Mouse (Mus musculus): ENCODE measurements around the gene Lrrc75b. TPM values are rescaled to one million over a fixed set of nuclear protein-coding genes. Genes with fewer than 3 reads are reported as not detected.
A peak's percentile ranks its signal among the peaks of the same experiment; 100 is the strongest.
"Not testable (repeated sequence)": the region's sequence is repeated elsewhere in the genome, so short reads cannot be mapped to it uniquely, and the experiment has no call there.

Gene Lrrc75b
- polyA plus RNA-seq, 1 experiment from 2014 or later: 2.7 TPM

DNA sequence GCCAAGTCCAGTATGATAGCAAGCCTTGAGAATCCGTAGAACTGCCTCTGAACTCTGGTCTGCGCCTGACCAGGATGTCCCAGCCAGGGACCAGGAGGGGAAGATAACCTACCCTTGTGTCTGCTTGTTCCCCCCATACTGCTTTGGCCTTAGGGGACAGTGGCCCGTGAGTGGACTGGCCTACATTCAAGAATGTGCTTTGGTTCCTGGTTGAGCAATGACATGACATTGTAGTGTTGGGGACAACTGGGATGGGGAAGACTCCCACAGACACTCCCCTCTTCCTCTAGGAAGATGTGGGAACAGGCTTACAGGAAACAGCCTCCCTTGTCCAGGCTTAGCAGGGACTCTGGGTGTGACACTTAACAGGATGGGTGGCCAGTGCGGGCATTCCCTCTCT, 27.7 kb upstream of the Lrrc75b start:
- Histone ChIP-seq H3K4me2 (replicated peaks) (no peak overlapping the region), H3K27ac (no peak overlapping the region), H3K36me3 (no peaks in the 10 kb centered on the region), H3K27me3 (replicated peaks) (no peaks in the 10 kb centered on the region; the same call in 1 of the 2 replicates), H3K9me3 (no peaks in the 10 kb centered on the region), H3K4me1 (replicated peaks) (peaks cover 27% of the 10 kb centered on the region), H3K4me3 (replicated peaks) (no peak overlapping the region), H3K9ac (no peak overlapping the region)
- no peak for ATAC-seq
- WGBS: 79% methylated on average over 4 of the region's 4 CpGs

- Histone ChIP-seq H3K4me2 (replicated peaks) (no peak overlapping the region), H3K9ac (no peak overlapping the region)
- WGBS: 88% methylated on average over 1 of the region's 1 CpGs
These were observed 26.4 kb upstream of the Lrrc75b start for GRCm38 (mm10) chr10:75586553-75586879.

DNA sequence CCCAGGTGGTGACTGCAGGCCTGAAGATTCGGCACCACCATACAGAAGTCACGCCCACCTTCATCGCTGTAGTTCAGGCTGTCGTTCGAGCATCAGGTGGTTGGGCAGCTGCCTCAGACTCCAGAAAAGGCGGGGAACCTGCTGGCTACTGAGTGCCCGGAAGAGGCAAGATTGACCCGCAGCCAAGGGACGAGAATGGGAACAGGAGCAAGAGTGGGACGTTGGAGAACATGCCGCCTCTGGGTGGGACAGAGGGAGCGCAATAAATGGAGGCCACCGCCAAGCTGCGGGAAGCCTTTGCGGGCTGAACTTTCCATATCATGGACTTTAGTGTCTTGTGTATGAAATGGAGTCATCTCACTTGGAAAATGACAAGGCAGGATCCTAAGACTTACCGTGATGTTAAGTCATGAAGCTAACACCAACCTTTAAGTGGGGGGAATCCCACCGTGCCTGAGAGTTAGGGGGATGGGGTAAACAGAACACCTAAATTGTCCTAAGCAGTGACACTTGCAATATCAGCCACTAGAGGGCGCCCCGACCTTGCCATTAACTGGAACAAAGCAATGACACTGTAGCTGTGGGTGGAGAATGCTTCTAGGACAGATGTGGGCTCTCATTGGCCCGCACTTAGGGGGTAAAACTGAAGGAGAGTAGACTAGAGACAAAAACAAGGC, 25.9 kb upstream of the Lrrc75b start:
- H3K27me3 ChIP-seq (replicated peaks): no peaks in the 10 kb centered on the region; the same call in 1 of the 2 replicates
- H3K9me3 ChIP-seq: no peaks in the 10 kb centered on the region
- peak; percentile 66 for ATAC-seq
- peaks cover 15% of the 10 kb centered on the region for H3K4me1 ChIP-seq (replicated peaks)
- WGBS: 18% methylated on average over 20 of the region's 20 CpGs
- no peak overlapping the region for H3K9ac ChIP-seq
- no peak overlapping the region for H3K4me3 ChIP-seq (replicated peaks)
- peak overlapping the region; percentile 43 for H3K4me2 ChIP-seq (replicated peaks)
- H3K27ac ChIP-seq: no peak overlapping the region
- H3K36me3 ChIP-seq: no peaks in the 10 kb centered on the region

More at GRCm38 (mm10) chr10:75586553-75586879, 26.4 kb upstream of the Lrrc75b start:
- H3K4me3 ChIP-seq (replicated peaks): no peak overlapping the region
- H3K4me1 ChIP-seq (replicated peaks): peaks cover 18% of the 10 kb centered on the region
- H3K27ac ChIP-seq: no peak overlapping the region
- H3K36me3 ChIP-seq: no peaks in the 10 kb centered on the region
- H3K27me3 ChIP-seq (replicated peaks): no peaks in the 10 kb centered on the region; the same call in 1 of the 2 replicates
- no peak for ATAC-seq
- no peaks in the 10 kb centered on the region for H3K9me3 ChIP-seq

DNA sequence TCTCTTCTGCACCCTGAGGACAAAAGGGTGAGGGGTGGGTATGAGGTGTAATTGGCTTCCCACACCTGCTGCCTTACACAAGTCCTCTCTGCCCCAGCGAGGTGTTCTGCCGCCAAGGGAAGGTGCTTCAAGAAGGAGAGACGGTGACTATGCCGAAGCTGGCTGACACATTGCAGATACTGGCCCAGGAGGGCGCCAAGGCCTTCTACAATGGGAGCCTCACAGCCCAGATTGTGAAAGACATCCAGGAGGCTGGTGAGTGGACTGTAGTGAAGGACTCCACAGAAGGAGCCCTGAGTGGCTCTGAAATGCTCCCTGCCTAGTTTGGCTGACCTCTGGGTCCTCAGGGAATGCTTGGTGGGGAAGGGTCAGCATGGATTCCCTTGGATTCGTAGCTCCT, 19.0 kb upstream of the Lrrc75b start:
- Histone ChIP-seq H3K4me3 (replicated peaks) (no peak overlapping the region), H3K4me2 (replicated peaks) (no peak overlapping the region), H3K9ac (no peak overlapping the region), H3K27ac (no peak overlapping the region), H3K9me3 (no peaks in the 10 kb centered on the region), H3K4me1 (replicated peaks) (no peaks in the 10 kb centered on the region), H3K27me3 (replicated peaks) (no peaks in the 10 kb centered on the region), H3K36me3 (no peaks in the 10 kb centered on the region)
- 81% methylated on average over 6 of the region's 6 CpGs for WGBS
- ATAC-seq: no peak

DNA sequence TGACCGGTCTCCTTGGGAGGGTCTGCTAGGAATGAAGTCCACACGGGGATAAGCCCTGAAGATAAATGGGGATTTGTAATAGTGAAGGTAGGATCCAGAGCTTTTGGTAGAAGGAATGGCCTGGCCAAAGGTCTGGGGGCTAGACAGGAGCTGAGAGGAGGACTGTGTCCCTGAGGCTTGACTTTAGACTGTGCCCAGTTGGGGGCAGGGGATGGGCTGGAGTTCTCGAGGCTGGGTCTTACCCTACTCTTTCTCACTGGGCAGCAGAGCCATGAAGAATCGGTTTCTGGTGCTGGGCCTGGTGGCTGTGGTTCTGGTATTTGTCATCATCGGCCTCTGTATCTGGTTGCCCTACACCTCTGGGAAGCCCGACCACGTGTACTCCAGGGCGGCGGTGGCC, 13.8 kb upstream of the Lrrc75b start:
- H3K9me3 ChIP-seq: no peaks in the 10 kb centered on the region
- no peak overlapping the region for H3K9ac ChIP-seq
- peaks cover 2% of the 10 kb centered on the region; the same call in 1 of the 2 replicates for H3K4me1 ChIP-seq (replicated peaks)
- H3K27ac ChIP-seq: no peak overlapping the region
- 86% methylated on average over 9 of the region's 9 CpGs for WGBS
- H3K36me3 ChIP-seq: no peaks in the 10 kb centered on the region
- no peak overlapping the region for H3K4me2 ChIP-seq (replicated peaks)
- no peaks in the 10 kb centered on the region for H3K27me3 ChIP-seq (replicated peaks)
- no peak overlapping the region for H3K4me3 ChIP-seq (replicated peaks)
- no peak for ATAC-seq

GRCm38 (mm10) chr10:75573181-75573580, 13.1 kb upstream of the Lrrc75b start:
- Histone ChIP-seq H3K36me3 (no peaks in the 10 kb centered on the region), H3K9me3 (no peaks in the 10 kb centered on the region), H3K27me3 (replicated peaks) (no peaks in the 10 kb centered on the region), H3K4me1 (replicated peaks) (peaks cover 9% of the 10 kb centered on the region; the same call in 1 of the 2 replicates), H3K4me2 (replicated peaks) (no peak overlapping the region), H3K9ac (no peak overlapping the region), H3K27ac (no peak overlapping the region), H3K4me3 (replicated peaks) (no peak overlapping the region)
- WGBS: 81% methylated on average over 10 of the region's 10 CpGs
- ATAC-seq: no peak

- 55% methylated on average over 9 of the region's 9 CpGs for WGBS
- no peak for ATAC-seq
- no peak overlapping the region for H3K9ac ChIP-seq
- peaks cover 10% of the 10 kb centered on the region; the same call in 1 of the 2 replicates for H3K4me1 ChIP-seq (replicated peaks)
- no peaks in the 10 kb centered on the region for H3K9me3 ChIP-seq
- H3K4me3 ChIP-seq (replicated peaks): no peak overlapping the region
- no peak overlapping the region for H3K4me2 ChIP-seq (replicated peaks)
- no peaks in the 10 kb centered on the region for H3K36me3 ChIP-seq
- H3K27ac ChIP-seq: no peak overlapping the region
- H3K27me3 ChIP-seq (replicated peaks): no peaks in the 10 kb centered on the region
These were observed 11.8 kb upstream of the Lrrc75b start for GRCm38 (mm10) chr10:75571937-75572336.

DNA sequence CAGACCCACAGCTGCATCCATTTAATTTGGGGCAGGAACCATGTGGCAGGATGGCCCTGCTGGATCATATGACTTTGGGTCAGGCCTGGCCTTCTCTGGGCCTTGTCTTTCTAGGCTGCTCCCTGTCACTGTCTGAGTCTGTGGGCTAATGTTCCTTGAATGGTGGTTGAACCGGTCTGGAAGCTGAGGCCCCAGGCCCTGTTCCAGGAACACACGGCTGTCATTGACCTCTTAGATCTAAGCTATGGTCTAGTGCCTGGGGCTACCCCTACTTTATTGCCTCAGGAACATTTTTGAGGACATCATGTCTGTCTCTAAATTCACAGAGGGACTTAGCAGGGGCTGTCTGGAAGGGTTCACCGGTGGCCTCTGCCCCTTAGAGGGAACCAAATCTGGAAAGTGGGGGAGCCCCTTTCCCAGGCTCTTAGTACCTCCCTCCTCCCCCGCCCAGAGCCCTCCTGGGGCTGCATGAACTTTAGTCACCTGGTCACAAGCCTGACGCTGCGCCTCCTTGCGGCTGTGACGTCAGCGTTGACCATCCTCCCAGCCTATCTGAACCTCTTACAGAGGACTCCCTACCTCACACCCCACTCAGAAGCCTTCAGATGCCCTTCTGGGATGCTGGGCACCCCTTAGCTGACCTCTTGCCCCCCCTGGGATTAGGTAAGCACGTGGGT, 11.0 kb upstream of the Lrrc75b start:
- H3K27me3 ChIP-seq (replicated peaks): no peaks in the 10 kb centered on the region
- no peak overlapping the region for H3K4me3 ChIP-seq (replicated peaks)
- peaks cover 10% of the 10 kb centered on the region; the same call in 1 of the 2 replicates for H3K4me1 ChIP-seq (replicated peaks)
- no peak overlapping the region for H3K9ac ChIP-seq
- no peaks in the 10 kb centered on the region for H3K9me3 ChIP-seq
- H3K4me2 ChIP-seq (replicated peaks): no peak overlapping the region
- H3K27ac ChIP-seq: no peak overlapping the region
- 34% methylated on average over 10 of the region's 10 CpGs for WGBS
- peak; percentile 14; the same call in 1 of the 2 replicates for ATAC-seq
- no peaks in the 10 kb centered on the region for H3K36me3 ChIP-seq

- H3K4me2 ChIP-seq (replicated peaks): peak overlapping the region; percentile 50
- H3K9ac ChIP-seq: no peak overlapping the region; the same call in 1 of the 2 replicates
- no peaks in the 10 kb centered on the region for H3K27me3 ChIP-seq (replicated peaks)
- peak overlapping the region; percentile 18 for H3K4me3 ChIP-seq (replicated peaks)
- peak; percentile 40 for ATAC-seq
- WGBS: 13% methylated on average over 4 of the region's 4 CpGs
- H3K27ac ChIP-seq: no peak overlapping the region
- H3K36me3 ChIP-seq: no peaks in the 10 kb centered on the region
- peaks cover 15% of the 10 kb centered on the region; the same call in 1 of the 2 replicates for H3K4me1 ChIP-seq (replicated peaks)
- no peaks in the 10 kb centered on the region for H3K9me3 ChIP-seq
These were observed 8.7 kb upstream of the Lrrc75b start for GRCm38 (mm10) chr10:75568851-75569250.

DNA sequence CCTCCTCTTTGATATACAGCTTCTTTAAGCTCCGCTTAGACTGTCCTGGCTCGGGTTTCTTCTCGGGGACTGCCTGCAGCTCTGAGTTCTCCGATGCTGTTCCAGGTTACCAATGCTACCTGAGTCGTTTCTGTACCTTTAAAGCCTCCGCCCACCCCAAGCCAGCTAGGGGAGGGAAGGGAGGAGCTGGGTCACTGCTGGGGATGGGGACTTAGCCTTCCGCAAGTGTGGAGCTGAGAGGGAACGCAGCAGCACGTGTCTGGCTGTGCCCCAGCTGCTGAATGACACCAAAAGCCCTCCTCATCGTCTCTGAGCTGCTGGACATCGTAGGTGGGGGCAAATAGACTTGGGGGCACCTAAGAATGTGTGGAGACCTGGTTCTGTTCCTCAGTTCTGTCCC, 8.3 kb upstream of the Lrrc75b start:
- H3K9me3 ChIP-seq: no peaks in the 10 kb centered on the region
- H3K4me2 ChIP-seq (replicated peaks): peak overlapping the region; percentile 50
- peak overlapping the region; percentile 18 for H3K4me3 ChIP-seq (replicated peaks)
- peaks cover 15% of the 10 kb centered on the region; the same call in 1 of the 2 replicates for H3K4me1 ChIP-seq (replicated peaks)
- ATAC-seq: peak; percentile 37
- no peak overlapping the region for H3K27ac ChIP-seq
- 7% methylated on average over 11 of the region's 11 CpGs for WGBS
- H3K9ac ChIP-seq: no peak overlapping the region; the same call in 1 of the 2 replicates
- no peaks in the 10 kb centered on the region for H3K27me3 ChIP-seq (replicated peaks)
- no peaks in the 10 kb centered on the region for H3K36me3 ChIP-seq

- Histone ChIP-seq H3K4me2 (replicated peaks) (peak overlapping the region; percentile 50), H3K9me3 (no peaks in the 10 kb centered on the region), H3K27me3 (replicated peaks) (no peaks in the 10 kb centered on the region), H3K36me3 (no peaks in the 10 kb centered on the region), H3K9ac (no peak overlapping the region; the same call in 1 of the 2 replicates), H3K27ac (no peak overlapping the region), H3K4me1 (replicated peaks) (peaks cover 15% of the 10 kb centered on the region; the same call in 1 of the 2 replicates), H3K4me3 (replicated peaks) (no peak overlapping the region)
- 28% methylated on average over 5 of the region's 5 CpGs for WGBS
- no peak for ATAC-seq
These were observed 7.9 kb upstream of the Lrrc75b start for GRCm38 (mm10) chr10:75568029-75568428.

DNA sequence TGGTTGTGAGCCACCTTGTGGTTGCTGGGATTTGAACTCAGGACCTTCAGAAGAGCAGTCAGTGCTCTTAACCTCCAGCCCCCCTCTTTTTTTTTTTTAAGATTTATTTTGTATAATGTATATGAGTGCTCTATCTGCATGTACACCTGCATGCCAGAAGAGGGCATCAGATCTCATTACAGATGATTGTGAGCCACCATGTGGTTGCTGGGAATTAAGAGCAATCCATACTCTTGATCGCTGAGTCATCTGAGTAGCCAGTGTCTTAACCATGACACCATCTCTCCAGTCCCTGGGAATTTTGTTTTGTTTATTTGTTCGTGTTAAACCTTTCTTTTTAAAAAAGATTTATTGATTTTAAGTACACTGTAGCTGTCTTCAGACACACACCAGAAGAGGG, 6.6 kb upstream of the Lrrc75b start:
- H3K36me3 ChIP-seq; H3K27me3 ChIP-seq (replicated peaks); H3K27ac ChIP-seq; ATAC-seq; H3K4me2 ChIP-seq (replicated peaks); H3K9ac ChIP-seq; H3K9me3 ChIP-seq; H3K4me3 ChIP-seq (replicated peaks): not testable (repeated sequence)
- H3K4me1 ChIP-seq (replicated peaks): peaks cover 15% of the 10 kb centered on the region; the same call in 1 of the 2 replicates
- 80% methylated on average over 2 of the region's 2 CpGs for WGBS
